Comparison of ENCODE assay signal across 9 mouse cellular contexts in genomic region chr14:75721977-75722563, GRCm38 (mm10). TPM values are rescaled to one million over a fixed set of nuclear protein-coding genes. Genes with fewer than 3 reads are reported as not detected.
DNase-seq lines count a peak whose midpoint lies in the region; ATAC-seq and TF ChIP-seq lines count a peak whose summit lies in the region.
"Had no signal": no experiment of that assay in that cellular context is flagged by ENCODE, and none has a peak within 500 bp of the region (broad histone marks: within the 10 kb centered on the region; RNA-seq: fewer than 3 reads in every experiment).

No protein-coding gene starts in this region.

- H3ac ChIP-seq in C2C12 (ENCODE audit: control insufficient read depth, insufficient read length, low read depth), result no peak overlapping the region

- no peaks in the 10 kb centered on the region for H3K79me2 ChIP-seq in C2C12 (ENCODE audit: control insufficient read depth, insufficient read depth)
- H3K79me2 ChIP-seq in MEL (ENCODE audit: control insufficient read depth, insufficient read depth, low read length, poor library complexity), result no peaks in the 10 kb centered on the region

- TF ChIP-seq RAD21 in MEL (IDR thresholded peaks at IDR 0.05; ENCODE audit: low read depth, low read length), result peak; percentile 46

- 62% methylated on average over 12 of the region's 12 CpGs for WGBS in cerebellum, adult 2 months
- WGBS in forebrain, postnatal 0 days, result 56% methylated on average over 12 of the region's 12 CpGs
- 46% methylated on average over 12 of the region's 12 CpGs for WGBS in liver, postnatal 0 days (ENCODE audit: insufficient replicate concordance)
- WGBS in neural tube, embryonic 15.5 days, result 56% methylated on average over 12 of the region's 12 CpGs

- TF ChIP-seq CTCF in C2C12 (IDR thresholded peaks at IDR 0.05; ENCODE audit: control insufficient read depth, insufficient read depth, insufficient read length) (peak; percentile 14), MEL (IDR thresholded peaks at IDR 0.05 in 2 of 3, conservative IDR thresholded peaks at IDR 0.05 in 1 of 3; ENCODE audit: control insufficient read depth in 1 of 3, insufficient read depth in 1 of 3, low read depth in 2 of 3, low read length in 3 of 3, poor library complexity in 1 of 3, severe bottlenecking in 1 of 3) (peak; percentile 58 to 93 (median 88))
- peak; percentile 63 for TF ChIP-seq CTCF in cerebellum, adult 2 months (IDR thresholded peaks at IDR 0.05; ENCODE audit: borderline replicate concordance, insufficient read depth, low read depth, low read length)
- peak; percentile 95 for TF ChIP-seq CTCF in forebrain, postnatal 0 days (IDR thresholded peaks at IDR 0.05; ENCODE audit: low read depth)
- peak; percentile 91 for TF ChIP-seq CTCF in liver, postnatal 0 days (IDR thresholded peaks at IDR 0.05; ENCODE audit: low read depth)

- H3K36me3 ChIP-seq in C2C12 (ENCODE audit: control insufficient read depth, insufficient read depth) (peaks cover 94% of the 10 kb centered on the region), MEL (ENCODE audit: control insufficient read depth in 1 of 2, insufficient read depth in 2 of 2, low read length in 2 of 2) (peaks cover 0 to 25% of the 10 kb centered on the region in 2 experiments; a peak in 2 of 4 replicates)
- H3K36me3 ChIP-seq in forebrain, postnatal 0 days (ENCODE audit: insufficient read depth), result peaks cover 55% of the 10 kb centered on the region
- H3K36me3 ChIP-seq in liver, postnatal 0 days (replicated peaks; ENCODE audit: insufficient read depth, low read length), result peaks cover 65% of the 10 kb centered on the region
- peaks cover 50% of the 10 kb centered on the region for H3K36me3 ChIP-seq in neural tube, embryonic 15.5 days

- TF ChIP-seq EP300 in MEL (IDR thresholded peaks at IDR 0.05; ENCODE audit: low read depth in 1 of 2, low read length in 2 of 2), result no peak
- no peak for TF ChIP-seq EP300 in liver, postnatal 0 days (IDR thresholded peaks at IDR 0.05; ENCODE audit: low read depth)

- no peak overlapping the region for H3K27ac ChIP-seq in MEL (ENCODE audit: control insufficient read depth, low read depth, low read length)
- no peak overlapping the region for H3K27ac ChIP-seq in cerebellum, adult 2 months (ENCODE audit: insufficient read depth, low read length)
- no peak overlapping the region for H3K27ac ChIP-seq in forebrain, postnatal 0 days (ENCODE audit: low read depth, low read length)
- no peak overlapping the region for H3K27ac ChIP-seq in liver, postnatal 0 days (ENCODE audit: low read depth)
- no peak overlapping the region for H3K27ac ChIP-seq in neural tube, embryonic 15.5 days (replicated peaks)
- H3K27ac ChIP-seq: heart, embryonic 13.5 days had no signal

- no peaks in the 10 kb centered on the region for H3K79me3 ChIP-seq in C2C12 (ENCODE audit: low read depth)

- peak; percentile 84 for DNase-seq in MEL (ENCODE audit: low read depth, low spot score)
- peak; percentile 33 to 56 for DNase-seq in cerebellum, adult 2 months
- DNase-seq in forebrain, postnatal 0 days, result peak; percentile 92
- peak; percentile 57 for DNase-seq in kidney, postnatal 10 days
- DNase-seq in liver, postnatal 0 days, result peak; percentile 40
- peak; percentile 9 to 16 for DNase-seq in urinary bladder, postnatal 36 days (ENCODE audit: low spot score in 2 of 2)

- H3K4me3 ChIP-seq in C2C12 (ENCODE audit: insufficient read depth, poor library complexity, severe bottlenecking) (no peak overlapping the region), MEL (ENCODE audit: control insufficient read depth in 1 of 2, insufficient read depth in 1 of 2, low read depth in 2 of 2, low read length in 2 of 2) (no peak overlapping the region)
- H3K4me3 ChIP-seq in cerebellum, adult 2 months (replicated peaks; ENCODE audit: insufficient read depth, low read depth, low read length), result no peak overlapping the region
- no peak overlapping the region for H3K4me3 ChIP-seq in forebrain, postnatal 0 days (ENCODE audit: low read depth, low read length)
- no peak overlapping the region for H3K4me3 ChIP-seq in liver, postnatal 0 days (ENCODE audit: low read depth, low read length)
- H3K4me3 ChIP-seq in neural tube, embryonic 15.5 days (replicated peaks), result no peak overlapping the region
- H3K4me3 ChIP-seq: heart, embryonic 13.5 days had no signal

- H3K4me1 ChIP-seq in MEL (ENCODE audit: control insufficient read depth in 1 of 2, insufficient read depth in 2 of 2, low read length in 2 of 2), result no peaks in the 10 kb centered on the region
- no peaks in the 10 kb centered on the region for H3K4me1 ChIP-seq in cerebellum, adult 2 months (ENCODE audit: control insufficient read depth, insufficient read depth, low read length)
- no peaks in the 10 kb centered on the region for H3K4me1 ChIP-seq in forebrain, postnatal 0 days (ENCODE audit: insufficient read depth)
- no peaks in the 10 kb centered on the region for H3K4me1 ChIP-seq in liver, postnatal 0 days (ENCODE audit: insufficient read depth)
- H3K4me1 ChIP-seq in neural tube, embryonic 15.5 days, result no peaks in the 10 kb centered on the region

- TF ChIP-seq POLR2A in MEL (IDR thresholded peaks at IDR 0.05; ENCODE audit: control insufficient read depth in 1 of 2, insufficient read depth in 1 of 2, low read depth in 1 of 2, low read length in 2 of 2, poor library complexity in 1 of 2), result no peak
- no peak for TF ChIP-seq POLR2A in cerebellum, adult 2 months (IDR thresholded peaks at IDR 0.05; ENCODE audit: borderline replicate concordance, insufficient read depth, low read length)

- no peak overlapping the region for H3K9ac ChIP-seq in MEL (ENCODE audit: control insufficient read depth, low read depth, low read length, poor library complexity, severe bottlenecking)
- H3K9ac ChIP-seq in forebrain, postnatal 0 days, result no peak overlapping the region
- no peak overlapping the region for H3K9ac ChIP-seq in liver, postnatal 0 days (replicated peaks)
- H3K9ac ChIP-seq in neural tube, embryonic 15.5 days (replicated peaks), result no peak overlapping the region
- H3K9ac ChIP-seq: heart, embryonic 13.5 days had no signal

- peak; percentile 82 for ATAC-seq in forebrain, postnatal 0 days
- ATAC-seq in liver, postnatal 0 days, result peak; percentile 47
- peak; percentile 53; the same call in 1 of the 2 replicates for ATAC-seq in neural tube, embryonic 15.5 days (ENCODE audit: low FRiP score)

- no peak overlapping the region for H3K4me2 ChIP-seq in forebrain, postnatal 0 days (ENCODE audit: low read depth)
- no peak overlapping the region for H3K4me2 ChIP-seq in liver, postnatal 0 days (ENCODE audit: low read depth, low read length)
- no peak overlapping the region for H3K4me2 ChIP-seq in neural tube, embryonic 15.5 days
- H3K4me2 ChIP-seq: heart, embryonic 13.5 days had no signal

- H3K27me3 ChIP-seq in C2C12 (ENCODE audit: control insufficient read depth, insufficient read depth, insufficient read length) (no peaks in the 10 kb centered on the region), MEL (ENCODE audit: control insufficient read depth in 1 of 2, insufficient read depth in 2 of 2, low read length in 2 of 2) (no peaks in the 10 kb centered on the region)
- no peaks in the 10 kb centered on the region for H3K27me3 ChIP-seq in cerebellum, adult 2 months (ENCODE audit: control insufficient read depth, insufficient read depth, low read length)
- no peaks in the 10 kb centered on the region for H3K27me3 ChIP-seq in forebrain, postnatal 0 days (ENCODE audit: insufficient read depth, low read length)
- H3K27me3 ChIP-seq in liver, postnatal 0 days (ENCODE audit: insufficient read depth, low read length), result no peaks in the 10 kb centered on the region
- no peaks in the 10 kb centered on the region for H3K27me3 ChIP-seq in neural tube, embryonic 15.5 days (replicated peaks)
- H3K27me3 ChIP-seq: heart, embryonic 13.5 days had no signal

- no peaks in the 10 kb centered on the region for H3K9me3 ChIP-seq in MEL (replicated peaks; ENCODE audit: insufficient read depth, low read length)
- H3K9me3 ChIP-seq in forebrain, postnatal 0 days (ENCODE audit: low read length), result no peaks in the 10 kb centered on the region
- H3K9me3 ChIP-seq in liver, postnatal 0 days (ENCODE audit: low read length), result no peaks in the 10 kb centered on the region
- H3K9me3 ChIP-seq in neural tube, embryonic 15.5 days (replicated peaks), result no peaks in the 10 kb centered on the region
- H3K9me3 ChIP-seq: heart, embryonic 13.5 days had no signal

TF ChIP-seq in C2C12, 6 proteins besides CTCF, POLR2A, EP300 and RAD21:
- TF ChIP-seq CEBPB (IDR thresholded peaks at IDR 0.05; ENCODE audit: low read depth), result no peak
- no peak for TF ChIP-seq MYOG (IDR thresholded peaks at IDR 0.05; ENCODE audit: control insufficient read depth, extremely low read depth, insufficient read length)
- no peak for TF ChIP-seq USF1 (IDR thresholded peaks at IDR 0.05; ENCODE audit: low read depth)
- TF ChIP-seq MAX (IDR thresholded peaks at IDR 0.05), result no peak
- no peak for TF ChIP-seq MYOD1 (IDR thresholded peaks at IDR 0.05; ENCODE audit: control insufficient read depth, insufficient read length, low read depth)
- no peak for TF ChIP-seq FOSL1 (IDR thresholded peaks at IDR 0.05; ENCODE audit: insufficient read depth, low read length, poor library complexity, severe bottlenecking)

TF ChIP-seq in MEL, 35 proteins besides CTCF, POLR2A, EP300 and RAD21:
- TF ChIP-seq SMC3 (IDR thresholded peaks at IDR 0.05; ENCODE audit: low read depth, low read length) (peak; percentile 80), POLR2AphosphoS5 (IDR thresholded peaks at IDR 0.05; ENCODE audit: borderline replicate concordance, low read depth, low read length) (no peak), MAFK (IDR thresholded peaks at IDR 0.05; ENCODE audit: borderline replicate concordance, low read depth, low read length) (no peak)

RNA-seq across cellular contexts. Expression of gene Cog3, which starts 32.2 kb away (rescaled TPM):
- 7.9 TPM for polyA plus RNA-seq in C2C12 (2012; fragmentation: generic; extraction: Trizol)
- total RNA-seq in MEL (2012; rRNA removed), result 15.3 and 16.7 TPM in 2 replicates
- 10 to 100 TPM; 15.3 to 46.1 TPM for polyA plus RNA-seq in MEL (2012; ENCODE audit: insufficient read depth in 1 of 2, insufficient read length in 2 of 2, low read depth in 1 of 2, low replicate concordance in 2 of 2, missing spikeins in 1 of 2)
- 27.7 and 28.2 TPM in 2 replicates for polyA plus RNA-seq in cerebellum, adult 2 months (2012; rRNA removed)
- 29.7 and 29.9 TPM in 2 replicates for total RNA-seq in forebrain, postnatal 0 days (2014; rRNA removed)
- 9.0 and 11.6 TPM in 2 replicates for polyA plus RNA-seq in forebrain, postnatal 0 days (2015; fragmentation: Nextera tagmentation; extraction: Ambion mirVana)
- polyA plus RNA-seq in liver, postnatal 0 days (2015; fragmentation: Nextera tagmentation; extraction: Ambion mirVana), result 4.5 and 4.7 TPM in 2 replicates
- 17.2 and 18.0 TPM in 2 replicates for polyA plus RNA-seq in neural tube, embryonic 15.5 days (2015; fragmentation: Nextera tagmentation; extraction: Ambion mirVana)

Comparison
In these comparisons a context has a peak if more than half of its experiments do, and no peak if none do; other contexts are left out.
1. CTCF ChIP-seq: peak in every context shown above with its lines; median percentile 95 in forebrain, postnatal 0 days; 91 in liver, postnatal 0 days; 88 in MEL; 63 in cerebellum, adult 2 months; 14 in C2C12.
2. DNase-seq: peak in every context shown above with its lines; median percentile 92 in forebrain, postnatal 0 days; 84 in MEL; 57 in kidney, postnatal 10 days; 44 in cerebellum, adult 2 months; 40 in liver, postnatal 0 days; 12 in urinary bladder, postnatal 36 days.